Mouse (Mus musculus): ENCODE data around the gene Gm10188. TPM values are rescaled to one million over a fixed set of nuclear protein-coding genes. Genes with fewer than 3 reads are reported as not detected.

The Gm10188 gene
- polyA plus RNA-seq, 1 experiment from 2014 or later: 1.1 TPM

DNA sequence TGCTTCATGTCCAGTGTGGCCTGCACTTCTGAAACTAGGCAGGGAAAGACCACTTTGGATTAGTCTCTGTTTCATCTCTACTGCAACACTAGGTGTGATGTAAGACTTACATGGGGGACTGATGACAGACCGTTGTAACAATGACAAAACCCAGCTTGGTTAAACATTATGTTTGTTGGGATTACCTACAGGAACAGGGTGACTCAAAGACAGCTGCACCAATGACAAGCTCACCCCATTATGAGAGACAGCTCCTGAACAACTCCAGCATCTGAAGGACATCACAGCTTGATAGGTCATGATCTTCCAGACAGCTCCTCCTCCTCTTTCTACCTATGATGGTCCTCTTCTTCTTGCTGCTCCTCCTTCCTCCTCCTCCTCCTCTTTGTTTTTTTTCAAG, 30.8 kb upstream of the Gm10188 start:
- Histone ChIP-seq H3K4me3 (no peak overlapping the region), H3K9ac (no peak overlapping the region), H3K36me3 (ENCODE audit: poor library complexity, severe bottlenecking) (no peaks in the 10 kb centered on the region), H3K27ac (no peak overlapping the region), H3K9me3 (replicated peaks) (no peaks in the 10 kb centered on the region), H3K27me3 (no peaks in the 10 kb centered on the region), H3K4me2 (no peak overlapping the region), H3K4me1 (0 out of 2 replicates have a peak, but pooled peaks cover 3% of the 10 kb centered on the region)
- WGBS: 92% methylated on average over 1 of the region's 1 CpGs
- no peak for ATAC-seq

DNA sequence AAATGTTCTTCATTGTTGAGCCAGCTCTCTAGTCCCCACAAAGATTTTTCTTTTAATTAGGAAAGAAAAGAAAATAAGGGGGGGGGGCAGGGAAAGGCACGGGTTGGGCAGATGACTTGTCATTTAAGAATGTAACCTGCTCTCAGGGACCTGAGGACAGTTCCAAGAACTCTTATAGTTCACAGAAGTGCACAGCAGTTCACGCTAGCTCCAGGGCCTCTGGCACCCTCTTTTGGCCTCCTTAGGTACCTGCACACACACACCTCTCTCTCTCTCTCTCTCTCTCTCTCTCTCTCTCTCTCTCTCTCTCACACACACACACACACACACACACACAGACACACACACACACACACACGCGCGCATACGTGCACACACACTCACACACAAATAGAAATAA, 24.9 kb upstream of the Gm10188 start:
- ATAC-seq: no peak
- no peak overlapping the region for H3K4me3 ChIP-seq
- WGBS: 89% methylated on average over 6 of the region's 6 CpGs

GRCm38 (mm10) chr1:132246641-132247040, 17.1 kb upstream of the Gm10188 start:
- no peaks in the 10 kb centered on the region for H3K36me3 ChIP-seq (ENCODE audit: poor library complexity, severe bottlenecking)
- no peak overlapping the region for H3K4me2 ChIP-seq
- H3K4me3 ChIP-seq: no peak overlapping the region
- no peaks in the 10 kb centered on the region for H3K4me1 ChIP-seq
- H3K27me3 ChIP-seq: no peaks in the 10 kb centered on the region
- H3K9ac ChIP-seq: no peak overlapping the region
- no peak for ATAC-seq
- WGBS: 92% methylated on average over 4 of the region's 4 CpGs
- H3K9me3 ChIP-seq (replicated peaks): no peaks in the 10 kb centered on the region
- no peak overlapping the region for H3K27ac ChIP-seq

More for the DNA sequence above, 24.9 kb upstream of the Gm10188 start:
- Histone ChIP-seq H3K9ac (no peak overlapping the region), H3K4me2 (no peak overlapping the region), H3K4me1 (no peaks in the 10 kb centered on the region), H3K27ac (no peak overlapping the region), H3K36me3 (ENCODE audit: poor library complexity, severe bottlenecking) (no peaks in the 10 kb centered on the region), H3K27me3 (no peaks in the 10 kb centered on the region), H3K9me3 (replicated peaks) (no peaks in the 10 kb centered on the region)

DNA sequence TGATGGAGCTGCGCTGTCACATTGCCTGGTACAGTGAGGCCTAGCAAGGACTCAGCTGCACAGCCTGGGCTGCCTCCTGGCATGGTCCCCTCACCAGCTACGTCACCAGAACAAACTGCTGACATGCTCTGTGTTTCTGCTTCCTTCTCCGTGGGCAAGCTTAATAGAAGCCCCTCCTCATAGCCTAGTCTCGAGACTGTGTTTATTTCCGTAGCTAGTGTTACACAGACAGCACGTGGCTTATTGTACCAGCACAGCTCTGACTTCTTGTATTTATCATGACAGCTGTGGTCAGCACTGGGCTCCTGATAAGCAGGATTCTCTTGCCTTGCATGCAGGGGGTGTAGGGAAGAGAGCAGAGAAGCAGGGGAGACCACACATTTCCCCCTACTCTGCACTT, 16.6 kb upstream of the Gm10188 start:
- 73% methylated on average over 6 of the region's 6 CpGs for WGBS
- ATAC-seq: no peak

GRCm38 (mm10) chr1:132245010-132245409, 15.4 kb upstream of the Gm10188 start:
- WGBS: 70% methylated on average over 5 of the region's 5 CpGs
- H3K36me3 ChIP-seq (ENCODE audit: poor library complexity, severe bottlenecking): no peaks in the 10 kb centered on the region
- no peak overlapping the region for H3K4me2 ChIP-seq

More for the DNA sequence above, 16.6 kb upstream of the Gm10188 start:
- no peaks in the 10 kb centered on the region for H3K4me1 ChIP-seq
- no peaks in the 10 kb centered on the region for H3K27me3 ChIP-seq
- no peak overlapping the region for H3K27ac ChIP-seq
- H3K4me3 ChIP-seq: no peak overlapping the region
- H3K4me2 ChIP-seq: no peak overlapping the region
- H3K9ac ChIP-seq: no peak overlapping the region
- no peaks in the 10 kb centered on the region for H3K9me3 ChIP-seq (replicated peaks)
- no peaks in the 10 kb centered on the region for H3K36me3 ChIP-seq (ENCODE audit: poor library complexity, severe bottlenecking)

GRCm38 (mm10) chr1:132237585-132238159, 8.1 kb upstream of the Gm10188 start:
- Histone ChIP-seq H3K9ac (no peak overlapping the region), H3K4me1 (0 out of 2 replicates have a peak, but pooled peaks cover 3% of the 10 kb centered on the region), H3K27me3 (no peaks in the 10 kb centered on the region), H3K4me3 (no peak overlapping the region), H3K9me3 (replicated peaks) (no peaks in the 10 kb centered on the region), H3K27ac (no peak overlapping the region), H3K36me3 (ENCODE audit: poor library complexity, severe bottlenecking) (no peaks in the 10 kb centered on the region), H3K4me2 (no peak overlapping the region)
- peak; percentile 53; the same call in 1 of the 2 replicates for ATAC-seq
- WGBS: 23% methylated on average over 6 of the region's 6 CpGs

More at GRCm38 (mm10) chr1:132245010-132245409, 15.4 kb upstream of the Gm10188 start:
- no peaks in the 10 kb centered on the region for H3K9me3 ChIP-seq (replicated peaks)
- no peak overlapping the region for H3K9ac ChIP-seq
- no peak overlapping the region for H3K4me3 ChIP-seq
- H3K27me3 ChIP-seq: no peaks in the 10 kb centered on the region
- no peaks in the 10 kb centered on the region for H3K4me1 ChIP-seq
- ATAC-seq: no peak
- H3K27ac ChIP-seq: no peak overlapping the region

DNA sequence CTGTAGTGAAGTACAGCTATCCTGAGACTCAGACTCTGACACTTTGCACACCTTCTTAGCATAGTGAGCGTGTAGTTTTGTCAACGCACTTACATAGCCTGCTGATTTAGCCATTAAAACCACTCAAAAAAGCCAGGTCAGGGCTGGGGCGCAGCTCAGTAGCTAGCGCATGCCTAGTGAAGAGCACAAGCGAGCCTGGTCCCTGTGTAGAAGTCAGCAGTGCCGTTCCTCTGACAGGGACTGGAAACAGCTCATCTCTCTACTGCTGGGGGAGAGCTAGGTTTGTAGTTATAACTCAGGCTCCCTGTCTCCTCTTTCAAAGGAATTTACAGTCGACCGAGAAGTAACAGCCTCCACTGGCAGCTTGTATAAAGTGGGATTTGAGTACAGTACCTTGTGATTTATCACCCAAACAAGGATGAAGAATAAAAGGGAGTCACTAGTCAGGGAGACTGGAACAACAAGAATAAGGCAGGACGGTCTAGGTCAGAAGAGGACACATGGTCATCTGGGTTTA, 5.2 kb upstream of the Gm10188 start:
- Histone ChIP-seq H3K27ac (no peak overlapping the region), H3K4me1 (0 out of 2 replicates have a peak, but pooled peaks cover 8% of the 10 kb centered on the region), H3K36me3 (ENCODE audit: poor library complexity, severe bottlenecking) (no peaks in the 10 kb centered on the region), H3K27me3 (no peaks in the 10 kb centered on the region), H3K9me3 (replicated peaks) (no peaks in the 10 kb centered on the region), H3K9ac (no peak overlapping the region), H3K4me2 (no peak overlapping the region), H3K4me3 (no peak overlapping the region)
- ATAC-seq: no peak
- 74% methylated on average over 9 of the region's 9 CpGs for WGBS

- H3K4me3 ChIP-seq: no peak overlapping the region
- H3K4me1 ChIP-seq: 0 out of 2 replicates have a peak, but pooled peaks cover 8% of the 10 kb centered on the region
- no peak overlapping the region for H3K27ac ChIP-seq
- 0 out of 2 replicates have a peak, but pooled peaks have one; percentile 39 for ATAC-seq
- no peaks in the 10 kb centered on the region; the same call in 1 of the 2 replicates for H3K36me3 ChIP-seq (ENCODE audit: poor library complexity, severe bottlenecking)
- H3K9ac ChIP-seq: no peak overlapping the region
- 19% methylated on average over 12 of the region's 12 CpGs for WGBS
- H3K9me3 ChIP-seq (replicated peaks): no peaks in the 10 kb centered on the region
- H3K4me2 ChIP-seq: no peak overlapping the region
- no peaks in the 10 kb centered on the region for H3K27me3 ChIP-seq
These were observed 4.0 kb upstream of the Gm10188 start for GRCm38 (mm10) chr1:132233566-132233965.

- H3K4me3 ChIP-seq: no peak overlapping the region
- H3K4me1 ChIP-seq: 0 out of 2 replicates have a peak, but pooled peaks cover 8% of the 10 kb centered on the region
- H3K9me3 ChIP-seq (replicated peaks): no peaks in the 10 kb centered on the region
- 0 out of 2 replicates have a peak overlapping the region, but pooled peaks have one; percentile 55 for H3K27ac ChIP-seq
- no peak overlapping the region for H3K4me2 ChIP-seq
- H3K27me3 ChIP-seq: no peaks in the 10 kb centered on the region
- 0 out of 2 replicates have a peak, but pooled peaks have one; percentile 33 for ATAC-seq
- 33% methylated on average over 7 of the region's 7 CpGs for WGBS
- H3K9ac ChIP-seq: 0 out of 2 replicates have a peak overlapping the region, but pooled peaks have one; percentile 1
- H3K36me3 ChIP-seq (ENCODE audit: poor library complexity, severe bottlenecking): no peaks in the 10 kb centered on the region; the same call in 1 of the 2 replicates
These were observed 2.1 kb upstream of the Gm10188 start for GRCm38 (mm10) chr1:132231470-132232274.

DNA sequence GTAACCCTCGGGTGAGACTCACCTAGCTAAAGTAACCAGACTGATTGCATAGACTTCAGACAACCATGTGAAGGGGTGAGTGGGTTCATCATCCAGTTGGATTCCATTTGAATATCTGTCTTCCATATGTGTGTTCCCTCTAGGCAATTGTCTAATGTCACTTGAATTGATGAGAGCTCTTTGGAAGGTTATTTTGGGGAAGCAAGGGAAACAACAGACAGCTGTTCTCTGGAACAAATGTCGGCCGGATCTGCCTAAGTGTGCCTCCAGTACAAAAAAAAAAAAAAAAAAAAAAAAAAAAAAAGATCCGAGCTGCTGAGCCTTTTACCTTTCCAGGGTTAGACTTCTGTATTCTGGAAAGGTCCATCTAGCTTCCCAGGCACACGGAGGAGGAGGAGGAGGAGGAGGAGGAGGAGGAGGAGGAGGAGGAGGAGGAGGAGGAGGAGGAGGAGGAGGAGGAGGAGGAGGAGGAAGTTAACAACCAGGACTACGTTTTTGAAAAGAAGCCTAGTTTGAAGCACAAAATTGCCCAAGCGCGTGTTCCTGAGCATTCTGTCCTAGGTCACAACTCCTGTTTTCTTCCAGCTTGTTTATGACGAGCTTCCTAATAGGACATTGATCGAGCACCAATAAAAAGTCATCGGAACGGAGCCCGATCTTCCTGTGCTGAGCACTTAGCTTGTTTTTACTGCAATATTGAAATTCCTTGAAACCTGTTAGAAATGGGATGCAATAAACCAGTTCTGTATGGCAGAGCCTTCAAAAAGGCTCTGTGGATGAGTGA, 3.1 kb downstream of the Gm10188 start:
- WGBS: 84% methylated on average over 12 of the region's 13 CpGs

DNA sequence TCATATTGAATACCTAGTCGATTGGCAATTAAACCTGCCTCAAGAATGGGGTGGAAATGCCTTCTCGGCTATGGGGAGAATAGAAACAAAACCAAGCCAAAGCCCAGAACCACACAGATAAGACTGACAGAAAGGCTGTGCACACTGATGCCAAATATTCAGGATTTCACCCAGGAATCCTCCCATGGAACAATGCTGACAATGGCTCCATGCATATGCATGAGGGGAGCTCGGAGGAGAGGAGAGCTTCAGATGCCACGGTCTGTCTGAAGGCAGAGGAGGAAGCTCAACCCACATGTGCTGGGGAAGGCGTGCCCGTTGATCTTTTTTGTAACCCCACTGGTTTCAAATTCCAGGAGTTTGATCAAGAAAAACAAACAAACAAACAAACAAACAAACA, 7.4 kb downstream of the Gm10188 start:
- Histone ChIP-seq H3K4me3 (no peak overlapping the region), H3K4me1 (peaks cover 31% of the 10 kb centered on the region), H3K9ac (no peak overlapping the region), H3K27me3 (peaks cover 4% of the 10 kb centered on the region; the same call in 1 of the 2 replicates), H3K9me3 (replicated peaks) (no peaks in the 10 kb centered on the region), H3K27ac (peak overlapping the region; percentile 67; the same call in 1 of the 2 replicates), H3K36me3 (ENCODE audit: poor library complexity, severe bottlenecking) (no peaks in the 10 kb centered on the region), H3K4me2 (peak overlapping the region; percentile 25)
- peak; percentile 90 for ATAC-seq
- 14% methylated on average over 6 of the region's 6 CpGs for WGBS

More for the DNA sequence above, 3.1 kb downstream of the Gm10188 start:
- H3K4me3 ChIP-seq: no peak overlapping the region
- ATAC-seq: no peak
- no peaks in the 10 kb centered on the region for H3K27me3 ChIP-seq
- no peak overlapping the region for H3K4me2 ChIP-seq
- H3K9ac ChIP-seq: no peak overlapping the region
- H3K27ac ChIP-seq: no peak overlapping the region
- no peaks in the 10 kb centered on the region; the same call in 1 of the 2 replicates for H3K36me3 ChIP-seq (ENCODE audit: poor library complexity, severe bottlenecking)
- peaks cover 17% of the 10 kb centered on the region for H3K4me1 ChIP-seq
- H3K9me3 ChIP-seq (replicated peaks): no peaks in the 10 kb centered on the region

All from forebrain, embryonic 13.5 days (tissue).